Mouse (Mus musculus) layer of hippocampus, postnatal 14 days (tissue): Measurements from ENCODE around the gene Epor. TPM values are rescaled to one million over a fixed set of nuclear protein-coding genes. Genes with fewer than 3 reads are reported as not detected.

ENCODE experiments used
- DNase-seq, 2 experiments: peaks; one replicate each; pipeline ENCODE4 v3.0.0; 2021 to 2022; ENCODE audit warnings: low spot score in 2 of 2, mixed read lengths in 1 of 2
- long read RNA-seq, 2 experiments: library from polyadenylated mRNA; stranded (forward); transcript quantifications; one replicate each; pipeline ENCODE4 v2.0.0; 2021
- total RNA-seq, 2 experiments: library from RNA; stranded (reverse); gene quantifications; 2 replicates each; pipeline ENCODE4 v1.2.3; 2021

The Epor gene
- total RNA-seq, result 1 to 10 TPM; 2.6 to 3.3 TPM
- long read RNA-seq, experiment 1, partial matches to known transcripts, result 5 of 10 reads
- long read RNA-seq, experiment 1, other reads (novel, unspliced or antisense), result 2 of 10 reads
- long read RNA-seq, experiment 2, partial matches to known transcripts, result 4 of 6 reads
- long read RNA-seq, experiment 2, other reads (novel, unspliced or antisense), result 2 of 6 reads

- DNase-seq, result no peak
Measured at GRCm38 (mm10) chr9:21963417-21963816, at the start of gene Epor. Gene Epor, minus strand, starts transcription at chr9:21963506.

DNA sequence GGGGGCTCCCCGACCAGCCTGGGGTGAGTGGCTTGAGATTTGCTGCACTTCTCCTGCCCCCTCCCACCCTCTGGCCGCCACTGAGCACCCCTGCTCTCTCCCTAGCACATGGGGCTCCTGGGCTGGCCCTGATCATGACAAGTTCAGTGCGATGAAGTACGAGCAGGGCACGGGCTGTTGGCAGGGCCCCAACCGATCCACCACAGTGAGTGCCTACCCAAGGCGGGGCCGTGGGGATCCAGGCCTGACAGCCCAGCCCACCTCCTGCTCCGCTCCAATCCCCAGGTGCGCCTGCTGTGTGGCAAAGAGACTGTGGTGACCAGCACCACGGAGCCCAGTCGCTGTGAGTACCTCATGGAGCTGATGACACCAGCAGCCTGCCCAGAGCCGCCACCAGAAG is 49.4 kb upstream of the Epor start:
- DNase-seq, result no peak

DNA sequence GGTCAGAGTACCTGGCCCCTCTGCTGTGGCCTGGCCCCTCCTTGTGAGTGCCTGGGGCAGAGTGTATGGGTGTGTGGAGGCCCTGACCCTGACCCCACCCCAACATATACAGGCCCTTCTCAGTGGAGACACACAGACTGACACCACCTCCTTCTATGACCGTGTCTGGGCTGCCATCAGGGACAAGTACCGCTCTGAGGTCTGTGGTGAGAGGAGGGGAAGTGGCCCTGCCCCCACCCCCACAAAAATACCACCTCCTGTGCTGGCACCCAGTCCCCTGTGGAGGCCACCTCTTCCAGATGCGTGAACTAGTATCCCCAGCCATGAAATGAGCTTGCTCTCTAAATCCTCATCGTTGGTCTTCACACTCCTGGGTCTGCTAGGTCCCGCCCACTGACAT is 47.7 kb upstream of the Epor start:
- no peak for DNase-seq

DNA sequence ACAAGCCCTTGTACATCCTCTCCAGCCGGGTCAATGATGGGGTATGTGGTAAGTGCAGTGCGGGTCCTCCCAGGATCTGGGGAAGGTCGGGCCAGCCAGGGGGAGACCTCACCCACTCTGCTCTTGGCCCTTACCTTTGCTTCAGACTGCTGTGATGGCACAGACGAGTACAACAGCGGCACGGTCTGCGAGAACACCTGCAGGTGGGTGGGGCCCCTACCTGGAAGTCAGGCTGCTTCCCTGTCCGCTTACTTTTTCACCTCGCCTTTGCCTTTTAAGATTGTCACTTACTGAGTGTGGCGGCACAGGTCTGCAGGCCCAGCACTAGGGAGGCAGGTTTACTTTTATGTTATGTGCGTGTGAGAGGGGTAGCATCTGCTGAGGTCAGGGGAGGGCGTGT is 41.2 kb upstream of the Epor start:
- DNase-seq, result no peak

DNA sequence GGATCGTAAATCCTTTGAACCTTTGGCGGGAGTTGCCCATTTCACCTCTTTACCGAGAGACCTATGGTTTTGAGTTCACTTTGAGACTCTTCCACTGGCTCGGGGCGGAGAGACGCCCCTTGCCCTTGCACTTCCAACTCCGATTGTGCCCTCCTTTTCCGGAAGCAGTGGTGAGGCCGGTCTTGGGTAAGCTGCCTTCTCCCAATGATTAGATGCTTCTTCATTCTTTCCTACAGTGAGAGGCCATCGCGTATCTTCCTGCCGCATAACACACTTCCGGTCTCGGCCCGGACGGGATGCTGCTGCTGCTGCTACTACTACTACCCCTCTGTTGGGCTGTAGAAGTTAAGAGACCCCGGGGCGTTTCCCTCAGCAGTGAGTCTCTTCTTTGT is 39.9 kb upstream of the Epor start:
- peak in 1 of 2 experiments; percentile 65 for DNase-seq

- peak; percentile 98 to 100 for DNase-seq
Measured at GRCm38 (mm10) chr9:22002194-22003162, 39.2 kb upstream of the Epor start, which contains the start of the genes Ccdc151 and Prkcsh. Gene Ccdc151, minus strand, starts transcription at chr9:22002634. Gene Prkcsh, plus strand, starts transcription at chr9:22002806.

DNA sequence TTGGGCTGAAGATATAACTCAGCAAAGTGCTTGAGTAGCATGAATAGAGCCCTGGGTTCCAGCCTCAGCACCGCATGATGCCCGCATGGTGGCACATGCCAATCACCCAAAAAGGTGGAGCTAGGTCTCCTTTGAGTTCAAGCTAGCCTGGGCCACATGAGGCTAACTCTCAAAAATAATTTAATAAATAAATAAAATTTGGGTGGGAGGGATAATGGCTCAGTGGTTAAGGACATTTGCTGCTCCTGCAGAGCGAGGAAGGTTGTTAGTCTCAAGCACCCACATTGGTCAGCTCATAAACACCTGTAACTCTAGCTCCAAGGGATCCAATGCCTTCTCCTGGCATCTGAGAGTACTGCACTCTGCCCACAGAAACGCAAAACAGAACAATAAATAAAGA is 38.3 kb upstream of the Epor start:
- DNase-seq, result no peak

GRCm38 (mm10) chr9:22000296-22000695 is 37.0 kb upstream of the Epor start:
- DNase-seq, result no peak

DNA sequence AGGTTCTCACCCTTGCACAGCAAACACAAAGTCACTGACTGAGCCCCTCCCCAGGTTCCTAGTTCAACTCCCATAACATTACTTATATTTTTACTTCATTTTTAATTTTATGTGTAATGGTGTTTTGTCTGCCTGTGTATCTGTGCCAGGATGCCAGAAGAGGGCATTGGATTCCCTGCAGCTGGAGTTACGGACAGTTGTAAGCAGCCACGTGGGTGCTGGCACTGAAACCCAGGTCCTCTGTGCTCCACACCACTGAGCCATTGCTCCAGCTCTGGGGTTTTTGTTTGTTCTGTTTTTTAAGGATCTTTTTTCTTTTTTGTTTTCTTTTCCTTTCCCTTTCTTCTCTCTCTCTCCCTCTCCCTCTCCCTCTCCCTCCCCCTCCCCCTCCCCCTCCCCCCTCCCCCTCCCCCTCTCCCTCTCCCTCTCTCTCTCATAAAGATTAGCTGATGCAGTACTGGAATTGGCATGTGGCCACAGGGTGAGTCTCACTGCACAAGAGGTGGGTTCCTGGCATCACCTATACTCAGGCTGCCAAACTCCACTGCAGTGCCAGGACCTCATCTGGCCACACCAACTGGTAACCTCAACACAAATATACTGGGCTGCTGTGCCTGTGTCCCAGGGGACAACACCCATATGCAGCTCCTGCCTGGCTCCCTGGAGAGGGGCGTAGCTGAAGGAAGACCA is 33.0 kb upstream of the Epor start:
- no peak for DNase-seq

DNA sequence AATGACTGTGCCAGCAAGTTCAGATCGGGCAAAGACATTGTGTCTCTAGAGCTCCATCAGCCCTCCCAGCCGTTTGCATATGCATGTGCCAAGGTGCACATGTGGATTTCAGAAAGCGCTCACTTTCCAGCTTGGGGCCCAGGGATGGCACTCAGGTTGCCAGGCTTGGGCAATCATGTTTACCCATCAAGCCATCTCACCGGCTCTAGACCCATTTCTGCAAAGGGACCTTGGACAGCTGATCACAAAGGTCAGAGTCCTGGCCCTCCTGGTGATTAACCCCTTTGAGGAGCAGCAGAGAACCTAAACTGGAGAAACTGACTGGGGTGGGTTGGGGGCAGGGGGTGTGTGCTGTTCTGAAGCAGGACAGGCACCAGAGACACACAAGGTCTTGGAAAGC is 28.9 kb upstream of the Epor start:
- no peak for DNase-seq

DNA sequence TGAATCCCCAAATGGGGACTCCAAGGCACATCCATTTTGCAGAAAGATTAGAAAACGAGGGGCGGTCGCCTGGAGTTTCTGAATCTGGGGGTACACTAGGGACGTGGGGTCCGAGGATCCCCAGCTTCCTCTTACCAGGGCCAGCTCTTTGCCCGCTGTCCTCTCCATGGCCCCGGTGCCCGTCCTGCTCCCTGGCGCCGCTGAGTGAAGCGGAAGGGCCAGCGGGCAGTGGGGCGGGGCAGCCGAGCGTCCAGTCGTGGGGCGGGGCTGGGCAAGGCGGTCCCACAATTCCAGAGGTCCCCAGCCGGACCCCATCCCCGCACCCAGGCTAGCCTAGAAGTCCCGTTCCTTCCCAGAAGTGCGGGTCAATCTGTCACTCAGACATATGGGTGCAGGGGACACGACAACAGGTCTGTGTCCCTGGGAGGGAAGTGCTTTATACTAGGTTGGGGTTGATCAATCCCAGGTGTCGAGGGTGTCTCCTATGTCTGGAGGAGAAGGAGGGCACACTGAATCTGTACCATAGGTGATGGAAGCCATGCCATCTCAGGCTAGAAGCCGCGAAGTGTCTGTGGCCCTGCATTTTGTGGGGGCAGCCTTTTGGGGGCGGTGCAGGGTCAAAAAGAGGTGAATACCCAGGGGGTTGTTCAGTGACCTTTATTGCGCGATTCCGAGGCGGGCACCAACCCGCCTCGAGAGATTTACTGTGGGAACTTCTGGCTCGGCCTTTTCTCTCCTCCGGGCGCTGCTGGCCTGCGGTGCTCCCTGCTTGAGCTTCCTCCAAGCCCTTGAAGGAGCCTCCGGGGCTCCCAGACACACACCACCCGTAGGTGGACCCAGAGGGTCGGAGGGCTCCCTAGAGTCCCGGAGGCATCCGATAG is 26.2 kb upstream of the Epor start, which contains the start of gene Rgl3:
Gene Rgl3, minus strand, starts transcription at position 217 of the 881 bp plus-strand sequence.
- no peak for DNase-seq

DNA sequence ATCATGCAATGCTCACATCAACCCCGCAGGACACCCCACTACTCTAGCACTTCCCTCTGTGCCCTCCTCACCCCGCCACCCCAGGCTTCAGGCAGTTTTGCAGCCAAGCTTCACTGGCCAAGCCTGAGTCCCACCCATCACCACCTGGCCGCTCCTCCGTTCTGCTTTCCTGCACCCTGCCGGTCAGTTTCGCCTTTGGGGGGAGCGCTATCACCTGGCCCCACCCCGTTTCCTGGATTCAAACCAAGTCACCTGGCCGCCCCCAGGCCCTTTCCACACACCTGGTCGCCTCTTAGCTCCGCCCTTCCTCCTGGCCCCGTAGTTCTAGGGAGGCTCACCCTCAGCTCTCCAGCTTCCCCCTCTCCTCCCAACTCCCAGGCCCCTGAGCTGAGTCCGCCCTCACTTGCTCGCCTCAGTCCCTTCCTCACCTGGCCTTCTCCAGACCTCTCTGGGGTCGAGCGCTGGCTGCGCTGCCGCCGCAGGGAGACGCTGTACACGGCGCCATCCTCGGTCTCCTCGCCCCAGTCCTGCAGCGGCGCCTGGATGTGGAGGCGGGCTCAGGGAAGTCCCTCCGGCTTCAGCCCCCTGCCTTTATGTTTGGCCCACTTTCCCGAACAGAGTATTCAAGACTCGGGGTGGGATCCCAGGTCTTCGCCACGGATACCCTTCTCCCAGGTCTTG is 25.3 kb upstream of the Epor start:
- no peak for DNase-seq

DNA sequence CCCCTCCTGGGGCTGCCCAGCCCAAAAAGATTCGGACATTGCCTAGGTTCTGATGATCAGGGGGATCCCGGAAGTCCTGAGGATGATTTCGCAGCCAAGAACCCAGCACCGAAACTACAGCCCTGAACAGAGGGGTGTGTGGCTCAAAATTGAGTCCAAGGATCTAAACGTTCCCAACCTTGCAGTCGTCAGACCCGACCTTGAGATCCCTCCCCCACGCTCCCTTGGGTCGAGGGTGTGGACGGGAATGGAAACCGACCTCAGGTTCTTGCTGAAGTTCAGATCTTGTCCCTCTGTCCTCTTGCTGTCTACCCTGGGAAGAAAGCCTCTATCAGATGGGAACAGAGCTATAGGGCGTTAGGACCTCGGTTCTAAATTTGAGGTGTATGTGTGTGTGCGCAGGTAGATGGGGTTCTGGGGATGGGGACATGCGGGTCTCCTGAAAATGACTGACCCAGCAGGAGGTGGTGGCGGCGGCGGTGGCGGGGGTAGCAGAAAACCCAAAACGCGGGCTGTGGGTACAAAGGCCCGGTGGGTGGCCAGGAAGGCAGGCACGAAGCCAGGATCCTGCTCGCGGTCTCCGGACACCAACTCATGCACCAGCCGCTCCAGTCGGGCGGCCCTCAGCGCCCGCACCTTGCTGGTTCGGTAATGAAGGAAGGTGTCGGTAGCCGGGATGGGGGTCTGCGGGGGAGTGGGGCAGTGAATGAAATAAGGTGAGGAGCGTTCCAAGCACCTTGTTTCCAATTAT is 24.5 kb upstream of the Epor start:
- no peak for DNase-seq

DNA sequence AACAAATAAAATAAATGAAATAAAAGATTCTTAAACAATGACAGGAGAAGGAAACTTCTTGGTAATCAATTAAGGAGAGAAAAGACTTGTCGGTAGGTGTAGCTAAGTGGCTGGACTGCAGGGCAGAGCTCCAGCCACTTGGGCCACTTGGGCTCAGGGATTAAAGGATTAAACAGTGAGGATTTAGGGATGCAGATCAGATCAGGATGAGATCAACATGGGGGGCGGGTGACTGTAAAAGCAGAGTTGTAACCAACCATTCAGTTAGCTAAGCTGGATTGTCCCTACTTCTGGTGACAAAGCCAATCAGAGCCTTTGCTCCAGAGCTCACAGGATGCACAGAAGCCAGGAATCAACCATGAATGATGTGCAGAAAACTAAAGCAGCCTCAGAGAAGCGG is 20.6 kb upstream of the Epor start:
- no peak for DNase-seq

DNA sequence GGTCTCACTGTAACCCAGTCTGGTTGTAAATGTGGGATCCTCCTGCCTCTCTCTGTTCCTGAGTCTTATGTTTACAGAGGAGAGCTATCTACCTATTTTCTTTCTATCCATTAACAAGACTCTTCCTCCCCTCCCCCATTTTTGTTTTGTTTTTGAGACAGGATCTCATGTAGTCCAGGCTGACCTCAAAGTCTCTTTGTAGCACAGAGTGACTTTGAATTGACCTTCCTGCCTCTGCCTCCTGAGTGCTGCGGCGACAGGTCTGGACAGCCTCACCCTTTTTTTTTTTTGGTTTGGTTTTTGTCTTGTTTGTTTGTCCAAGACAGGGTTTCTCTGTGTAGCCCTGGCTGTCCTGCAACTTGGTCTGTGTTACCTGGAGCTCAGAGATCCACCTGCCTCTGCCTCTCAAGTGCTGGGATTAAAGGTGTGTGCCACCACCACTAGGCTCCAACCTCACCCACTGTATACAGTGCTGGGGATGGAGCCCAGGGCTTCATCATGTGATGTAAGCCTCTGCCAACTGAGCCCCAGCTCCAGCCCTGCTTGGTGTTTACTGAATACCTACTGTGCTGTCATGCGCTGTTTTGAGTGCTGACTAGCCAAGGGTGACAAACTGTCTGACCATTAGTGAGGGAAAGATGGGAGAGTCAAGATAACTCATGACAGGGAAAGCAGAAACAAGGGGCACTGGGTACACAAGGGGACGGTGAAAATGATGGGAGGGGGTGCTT is 15.3 kb upstream of the Epor start:
- no peak for DNase-seq

- no peak for DNase-seq
Measured at GRCm38 (mm10) chr9:21977972-21978371, 14.7 kb upstream of the Epor start.

GRCm38 (mm10) chr9:21977331-21977730 is 14.0 kb upstream of the Epor start:
- DNase-seq, result no peak

DNA sequence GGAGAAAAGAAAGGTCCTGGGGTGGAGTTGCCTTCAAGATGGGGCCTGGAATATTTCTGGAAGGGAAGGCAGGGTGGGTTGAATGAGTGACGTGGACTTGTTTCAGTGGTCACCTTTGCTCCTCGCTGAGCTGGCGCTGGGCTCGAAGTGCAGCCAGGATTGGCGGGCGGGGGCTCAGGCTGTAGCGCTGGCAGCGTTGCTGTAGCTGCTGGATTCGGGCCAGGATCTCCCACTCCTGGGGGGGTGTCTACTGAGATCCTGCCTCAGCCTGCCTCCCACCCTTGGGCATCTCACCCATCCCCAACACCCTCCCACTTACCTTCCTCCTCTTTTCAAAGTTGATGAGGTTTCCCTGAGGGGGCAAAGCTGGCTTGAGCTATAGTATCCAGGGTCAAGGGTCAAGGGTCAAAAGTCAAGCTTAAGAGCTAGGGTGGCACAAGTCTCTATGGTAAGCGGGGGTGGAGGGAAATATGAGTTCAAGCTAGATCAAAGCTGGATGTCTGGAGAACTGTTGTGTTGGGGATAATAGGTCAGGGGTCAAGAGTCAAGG is 13.4 kb upstream of the Epor start:
- no peak for DNase-seq
